Mouse (Mus musculus): ENCODE data around the gene Cryzl1. TPM values are rescaled to one million over a fixed set of nuclear protein-coding genes. Genes with fewer than 3 reads are reported as not detected.
A peak's percentile ranks its signal among the peaks of the same experiment; 100 is the strongest.

Gene Cryzl1
- polyA plus RNA-seq, 1 experiment from 2014 or later, result 59.3 TPM

GRCm38 (mm10) chr16:91724247-91724646 lies 4.5 kb downstream of the Cryzl1 start:
- TF ChIP-seq EP300 (IDR thresholded peaks at IDR 0.05) (no peak), CTCF (IDR thresholded peaks at IDR 0.05) (peak; percentile 87)
- Histone ChIP-seq H3K9ac (replicated peaks; ENCODE audit: low read depth) (no peak overlapping the region), H3K4me3 (ENCODE audit: low read depth, low read length) (no peak overlapping the region), H3K9me3 (ENCODE audit: low read length) (no peaks in the 10 kb centered on the region), H3K4me2 (replicated peaks; ENCODE audit: low read depth, low read length) (no peak overlapping the region), H3K27ac (ENCODE audit: low read length) (no peak overlapping the region), H3K36me3 (ENCODE audit: insufficient read depth, low read length) (no peaks in the 10 kb centered on the region; the same call in none of the 2 replicates), H3K4me1 (ENCODE audit: insufficient read depth, low read depth, low read length) (peaks cover 6% of the 10 kb centered on the region; the same call in 1 of the 2 replicates), H3K27me3 (replicated peaks; ENCODE audit: insufficient read depth, low read length) (no peaks in the 10 kb centered on the region)
- DNase-seq (ENCODE audit: low spot score) (peak; percentile 64), ATAC-seq (no peak)
- 42% methylated on average over 3 of the region's 3 CpGs for WGBS

DNA sequence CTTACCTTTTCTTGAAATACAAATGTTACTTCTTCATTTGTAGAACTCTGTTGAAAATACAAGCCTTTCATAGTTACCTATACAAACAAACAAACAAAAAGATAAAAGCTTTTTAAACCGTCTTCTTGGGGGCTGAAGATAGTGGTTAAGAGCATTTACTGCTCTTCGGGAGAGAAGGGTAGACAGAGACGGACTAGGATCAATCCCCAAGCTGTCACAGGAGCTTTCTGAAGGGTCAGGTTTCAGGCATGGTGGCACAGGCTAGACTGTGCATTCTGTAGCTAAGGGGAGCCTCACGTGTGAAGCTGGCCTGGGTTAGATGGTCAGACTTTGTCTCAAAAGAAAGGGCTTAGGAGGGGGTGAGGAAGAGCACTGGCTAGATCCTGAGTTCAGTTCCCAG lies 11.4 kb downstream of the Cryzl1 start:
- no peaks in the 10 kb centered on the region for H3K27me3 ChIP-seq (replicated peaks; ENCODE audit: insufficient read depth, low read length)
- H3K9ac ChIP-seq (replicated peaks; ENCODE audit: low read depth), result no peak overlapping the region
- no peak overlapping the region for H3K27ac ChIP-seq (ENCODE audit: low read length)
- no peaks in the 10 kb centered on the region for H3K9me3 ChIP-seq (ENCODE audit: low read length)
- no peak overlapping the region for H3K4me3 ChIP-seq (ENCODE audit: low read depth, low read length)
- no peaks in the 10 kb centered on the region for H3K4me1 ChIP-seq (ENCODE audit: insufficient read depth, low read depth, low read length)
- TF ChIP-seq CTCF (IDR thresholded peaks at IDR 0.05), result no peak
- no peak for TF ChIP-seq EP300 (IDR thresholded peaks at IDR 0.05)
- H3K36me3 ChIP-seq (ENCODE audit: insufficient read depth, low read length), result peaks cover 3% of the 10 kb centered on the region
- H3K4me2 ChIP-seq (replicated peaks; ENCODE audit: low read depth, low read length), result no peak overlapping the region
- WGBS, result 79% methylated on average over 4 of the region's 4 CpGs
- DNase-seq (ENCODE audit: low spot score) (no peak), ATAC-seq (peak; percentile 23; the same call in 1 of the 2 replicates)

GRCm38 (mm10) chr16:91716927-91717349 lies 11.8 kb downstream of the Cryzl1 start:
- no peaks in the 10 kb centered on the region for H3K9me3 ChIP-seq (ENCODE audit: low read length)
- no peak overlapping the region for H3K9ac ChIP-seq (replicated peaks; ENCODE audit: low read depth)
- WGBS, result 60% methylated on average over 11 of the region's 11 CpGs
- peaks cover 3% of the 10 kb centered on the region for H3K36me3 ChIP-seq (ENCODE audit: insufficient read depth, low read length)
- no peak overlapping the region for H3K27ac ChIP-seq (ENCODE audit: low read length)
- H3K4me1 ChIP-seq (ENCODE audit: insufficient read depth, low read depth, low read length), result no peaks in the 10 kb centered on the region
- no peak overlapping the region for H3K4me2 ChIP-seq (replicated peaks; ENCODE audit: low read depth, low read length)
- no peak for DNase-seq (ENCODE audit: low spot score)
- no peaks in the 10 kb centered on the region for H3K27me3 ChIP-seq (replicated peaks; ENCODE audit: insufficient read depth, low read length)
- ATAC-seq, result peak; percentile 78
- TF ChIP-seq EP300 (IDR thresholded peaks at IDR 0.05) (no peak), CTCF (IDR thresholded peaks at IDR 0.05) (peak; percentile 16; the same call in 1 of the 2 replicates)
- no peak overlapping the region for H3K4me3 ChIP-seq (ENCODE audit: low read depth, low read length)

DNA sequence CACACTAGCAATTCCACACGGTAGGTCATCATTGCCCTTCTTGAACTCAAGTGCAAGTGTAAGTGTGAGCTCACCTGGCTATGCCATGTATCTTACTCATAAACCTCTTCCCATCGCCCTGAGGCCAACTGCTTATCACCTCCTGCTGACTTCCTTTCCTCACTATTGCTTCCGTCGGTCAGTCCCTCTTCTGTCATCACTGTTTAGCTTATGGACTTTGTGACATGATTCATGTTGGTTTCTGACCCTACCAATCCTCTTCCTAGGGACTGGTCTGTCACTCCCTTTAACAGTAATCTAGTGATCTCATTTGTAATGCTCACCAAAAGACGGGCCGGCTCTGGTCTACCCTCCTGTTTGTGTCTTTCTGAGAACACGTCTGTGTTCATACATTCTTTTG lies 18.5 kb downstream of the Cryzl1 start:
- no peak overlapping the region for H3K4me3 ChIP-seq (ENCODE audit: low read depth, low read length)
- no peaks in the 10 kb centered on the region for H3K27me3 ChIP-seq (replicated peaks; ENCODE audit: insufficient read depth, low read length)
- WGBS, result 62% methylated on average over 7 of the region's 7 CpGs
- H3K4me1 ChIP-seq (ENCODE audit: insufficient read depth, low read depth, low read length), result no peaks in the 10 kb centered on the region
- no peak overlapping the region for H3K27ac ChIP-seq (ENCODE audit: low read length)
- H3K36me3 ChIP-seq (ENCODE audit: insufficient read depth, low read length), result peaks cover 16% of the 10 kb centered on the region; the same call in 1 of the 2 replicates
- DNase-seq (ENCODE audit: low spot score) (no peak), ATAC-seq (no peak)
- no peaks in the 10 kb centered on the region for H3K9me3 ChIP-seq (ENCODE audit: low read length)
- H3K9ac ChIP-seq (replicated peaks; ENCODE audit: low read depth), result no peak overlapping the region
- no peak overlapping the region for H3K4me2 ChIP-seq (replicated peaks; ENCODE audit: low read depth, low read length)
- TF ChIP-seq CTCF (IDR thresholded peaks at IDR 0.05), result no peak
- no peak for TF ChIP-seq EP300 (IDR thresholded peaks at IDR 0.05)

GRCm38 (mm10) chr16:91704603-91705340 lies 24.0 kb downstream of the Cryzl1 start:
- 78% methylated on average over 14 of the region's 14 CpGs for WGBS
- DNase-seq (ENCODE audit: low spot score), result no peak
- ATAC-seq, result no peak
- no peak overlapping the region for H3K27ac ChIP-seq (ENCODE audit: low read length)
- no peak overlapping the region for H3K4me3 ChIP-seq (ENCODE audit: low read depth, low read length)
- H3K4me2 ChIP-seq (replicated peaks; ENCODE audit: low read depth, low read length), result no peak overlapping the region
- no peak overlapping the region for H3K9ac ChIP-seq (replicated peaks; ENCODE audit: low read depth)
- H3K9me3 ChIP-seq (ENCODE audit: low read length), result no peaks in the 10 kb centered on the region
- H3K27me3 ChIP-seq (replicated peaks; ENCODE audit: insufficient read depth, low read length), result no peaks in the 10 kb centered on the region
- H3K4me1 ChIP-seq (ENCODE audit: insufficient read depth, low read depth, low read length), result no peaks in the 10 kb centered on the region
- no peak for TF ChIP-seq CTCF (IDR thresholded peaks at IDR 0.05)
- no peak for TF ChIP-seq EP300 (IDR thresholded peaks at IDR 0.05)
- H3K36me3 ChIP-seq (ENCODE audit: insufficient read depth, low read length), result 0 out of 2 replicates have a peak, but pooled peaks cover 6% of the 10 kb centered on the region

GRCm38 (mm10) chr16:91702771-91703188 lies 26.0 kb downstream of the Cryzl1 start:
- no peak overlapping the region for H3K27ac ChIP-seq (ENCODE audit: low read length)
- no peak overlapping the region for H3K4me2 ChIP-seq (replicated peaks; ENCODE audit: low read depth, low read length)
- H3K4me3 ChIP-seq (ENCODE audit: low read depth, low read length), result no peak overlapping the region
- TF ChIP-seq CTCF (IDR thresholded peaks at IDR 0.05) (no peak), EP300 (IDR thresholded peaks at IDR 0.05) (no peak)
- H3K4me1 ChIP-seq (ENCODE audit: insufficient read depth, low read depth, low read length), result no peaks in the 10 kb centered on the region
- no peak for ATAC-seq
- 75% methylated on average over 3 of the region's 3 CpGs for WGBS
- no peak for DNase-seq (ENCODE audit: low spot score)
- no peaks in the 10 kb centered on the region for H3K9me3 ChIP-seq (ENCODE audit: low read length)
- H3K9ac ChIP-seq (replicated peaks; ENCODE audit: low read depth), result no peak overlapping the region
- no peaks in the 10 kb centered on the region for H3K27me3 ChIP-seq (replicated peaks; ENCODE audit: insufficient read depth, low read length)
- 0 out of 2 replicates have a peak, but pooled peaks cover 6% of the 10 kb centered on the region for H3K36me3 ChIP-seq (ENCODE audit: insufficient read depth, low read length)
